Comparison of ENCODE assay signal across 13 mouse cellular contexts in genomic region chr10:94463410-94463809, GRCm38 (mm10).
DNase-seq lines count a peak whose midpoint lies in the region; ATAC-seq and TF ChIP-seq lines count a peak whose summit lies in the region.
"Had no signal": no experiment of that assay in that cellular context is flagged by ENCODE, and none has a peak within 500 bp of the region (broad histone marks: within the 10 kb centered on the region; RNA-seq: fewer than 3 reads in every experiment).

No protein-coding gene starts in this region.

- no peak overlapping the region for H3K9ac ChIP-seq in heart, postnatal 0 days (replicated peaks; ENCODE audit: low read depth, low read length)
- no peak overlapping the region for H3K9ac ChIP-seq in lung, postnatal 0 days (replicated peaks; ENCODE audit: low read depth)
- no peak overlapping the region for H3K9ac ChIP-seq in intestine, embryonic 16.5 days (ENCODE audit: low read depth, low read length)
- H3K9ac ChIP-seq: forebrain, embryonic 12.5 days; hindbrain, embryonic 15.5 days; liver, embryonic 14.5 days had no signal

- no peak for TF ChIP-seq EP300 in heart, postnatal 0 days (IDR thresholded peaks at IDR 0.05; ENCODE audit: low read depth)
- peak; percentile 49; the same call in 1 of the 2 replicates for TF ChIP-seq EP300 in lung, postnatal 0 days (IDR thresholded peaks at IDR 0.05)

- 52% methylated on average over 2 of the region's 2 CpGs for WGBS in heart, postnatal 0 days
- WGBS in heart, embryonic 10.5 days: 86% methylated on average over 2 of the region's 2 CpGs
- WGBS in lung, postnatal 0 days: 43% methylated on average over 2 of the region's 2 CpGs
- 58% methylated on average over 2 of the region's 2 CpGs for WGBS in intestine, embryonic 16.5 days

- no peaks in the 10 kb centered on the region for H3K9me3 ChIP-seq in heart, postnatal 0 days (replicated peaks; ENCODE audit: control insufficient read depth, low read length)
- no peaks in the 10 kb centered on the region for H3K9me3 ChIP-seq in heart, embryonic 10.5 days
- no peaks in the 10 kb centered on the region for H3K9me3 ChIP-seq in lung, postnatal 0 days (ENCODE audit: low read length)
- H3K9me3 ChIP-seq in intestine, embryonic 16.5 days (ENCODE audit: control insufficient read depth, low read length): no peaks in the 10 kb centered on the region
- H3K9me3 ChIP-seq: forebrain, embryonic 12.5 days; G1E; hindbrain, embryonic 15.5 days had no signal

- ATAC-seq in heart, postnatal 0 days (ENCODE audit: insufficient read depth, low read depth): no peak
- ATAC-seq in lung, postnatal 0 days: peak; percentile 15
- ATAC-seq in intestine, embryonic 16.5 days: no peak
- ATAC-seq: CD4-positive, CD25-positive, alpha-beta regulatory T cell, adult 4 months had no signal

- peaks cover 36% of the 10 kb centered on the region for H3K4me1 ChIP-seq in heart, postnatal 0 days (ENCODE audit: control insufficient read depth, insufficient read depth)
- peaks cover 19% of the 10 kb centered on the region; the same call in 1 of the 2 replicates for H3K4me1 ChIP-seq in heart, embryonic 10.5 days
- peaks cover 14% of the 10 kb centered on the region; the same call in 1 of the 2 replicates for H3K4me1 ChIP-seq in lung, postnatal 0 days (ENCODE audit: insufficient read depth, low read depth, low read length)
- peaks cover 12% of the 10 kb centered on the region; the same call in 1 of the 2 replicates for H3K4me1 ChIP-seq in intestine, embryonic 16.5 days (ENCODE audit: control insufficient read depth, insufficient read depth, low read length)
- H3K4me1 ChIP-seq: hindbrain, embryonic 15.5 days had no signal

- no peak overlapping the region for H3K4me3 ChIP-seq in heart, postnatal 0 days (ENCODE audit: low read depth, low read length)
- no peak overlapping the region for H3K4me3 ChIP-seq in heart, embryonic 10.5 days
- H3K4me3 ChIP-seq in lung, postnatal 0 days (ENCODE audit: low read depth, low read length): no peak overlapping the region
- no peak overlapping the region for H3K4me3 ChIP-seq in intestine, embryonic 16.5 days (ENCODE audit: low read length)
- H3K4me3 ChIP-seq: forebrain, embryonic 12.5 days; hindbrain, embryonic 15.5 days had no signal

- peak overlapping the region; percentile 78 for H3K27ac ChIP-seq in heart, postnatal 0 days (ENCODE audit: low read depth)
- no peak overlapping the region for H3K27ac ChIP-seq in heart, embryonic 10.5 days
- H3K27ac ChIP-seq in lung, postnatal 0 days (ENCODE audit: low read length): peak overlapping the region; percentile 55
- H3K27ac ChIP-seq in intestine, embryonic 16.5 days (ENCODE audit: low read length): peak overlapping the region; percentile 21
- H3K27ac ChIP-seq: forebrain, embryonic 12.5 days; hindbrain, embryonic 15.5 days; liver, embryonic 14.5 days had no signal

- TF ChIP-seq CTCF in heart, postnatal 0 days (IDR thresholded peaks at IDR 0.05; ENCODE audit: low read depth): no peak
- no peak for TF ChIP-seq CTCF in lung, postnatal 0 days (IDR thresholded peaks at IDR 0.05)

- no peaks in the 10 kb centered on the region for H3K27me3 ChIP-seq in heart, postnatal 0 days (ENCODE audit: control insufficient read depth, insufficient read depth, low read length)
- no peaks in the 10 kb centered on the region for H3K27me3 ChIP-seq in heart, embryonic 10.5 days (ENCODE audit: insufficient read depth, poor library complexity, severe bottlenecking)
- H3K27me3 ChIP-seq in lung, postnatal 0 days (replicated peaks; ENCODE audit: insufficient read depth, low read length): no peaks in the 10 kb centered on the region
- H3K27me3 ChIP-seq in intestine, embryonic 16.5 days (replicated peaks; ENCODE audit: control insufficient read depth, insufficient read depth, low read length): no peaks in the 10 kb centered on the region
- H3K27me3 ChIP-seq: forebrain, embryonic 12.5 days; hindbrain, embryonic 15.5 days had no signal

- H3K4me2 ChIP-seq in heart, postnatal 0 days (ENCODE audit: low read depth, low read length): no peak overlapping the region
- H3K4me2 ChIP-seq in lung, postnatal 0 days (replicated peaks; ENCODE audit: low read depth, low read length): no peak overlapping the region
- H3K4me2 ChIP-seq in intestine, embryonic 16.5 days (ENCODE audit: low read depth, low read length): no peak overlapping the region
- H3K4me2 ChIP-seq: forebrain, embryonic 12.5 days; hindbrain, embryonic 15.5 days had no signal

- DNase-seq in heart, postnatal 0 days (ENCODE audit: low spot score): peak; percentile 32
- no peak for DNase-seq in heart, embryonic 10.5 days (ENCODE audit: low spot score)
- DNase-seq in lung, postnatal 0 days (ENCODE audit: low spot score): peak; percentile 80
- DNase-seq in lung, postnatal 10 days: no peak
- DNase-seq in embryo, embryonic 11 days: no peak
- no peak for DNase-seq in layer of hippocampus, adult 9-11 months
- DNase-seq: cerebellum, adult 9-11 months had no signal

- H3K36me3 ChIP-seq in heart, postnatal 0 days (replicated peaks; ENCODE audit: control insufficient read depth, insufficient read depth, low read length): no peaks in the 10 kb centered on the region
- H3K36me3 ChIP-seq in heart, embryonic 10.5 days: no peaks in the 10 kb centered on the region
- no peaks in the 10 kb centered on the region for H3K36me3 ChIP-seq in lung, postnatal 0 days (ENCODE audit: insufficient read depth, low read length)
- H3K36me3 ChIP-seq in intestine, embryonic 16.5 days (ENCODE audit: control insufficient read depth, insufficient read depth, low read length): no peaks in the 10 kb centered on the region
- H3K36me3 ChIP-seq: forebrain, embryonic 12.5 days; G1E; hindbrain, embryonic 15.5 days had no signal

Comparison
In these comparisons a context has a peak if more than half of its experiments do, and no peak if none do; other contexts are left out.
1. DNase-seq: peak in heart, postnatal 0 days (single experiment) and lung, postnatal 0 days (single experiment); none in heart, embryonic 10.5 days (single experiment), lung, postnatal 10 days (single experiment), embryo, embryonic 11 days (single experiment) and layer of hippocampus, adult 9-11 months (single experiment).